Mouse (Mus musculus): ENCODE measurements around the gene Ankrd39. TPM values are rescaled to one million over a fixed set of nuclear protein-coding genes. Genes with fewer than 3 reads are reported as not detected.

Ankrd39 gene
- total RNA-seq, 1 experiment from 2014 or later: 4.9 TPM

DNA sequence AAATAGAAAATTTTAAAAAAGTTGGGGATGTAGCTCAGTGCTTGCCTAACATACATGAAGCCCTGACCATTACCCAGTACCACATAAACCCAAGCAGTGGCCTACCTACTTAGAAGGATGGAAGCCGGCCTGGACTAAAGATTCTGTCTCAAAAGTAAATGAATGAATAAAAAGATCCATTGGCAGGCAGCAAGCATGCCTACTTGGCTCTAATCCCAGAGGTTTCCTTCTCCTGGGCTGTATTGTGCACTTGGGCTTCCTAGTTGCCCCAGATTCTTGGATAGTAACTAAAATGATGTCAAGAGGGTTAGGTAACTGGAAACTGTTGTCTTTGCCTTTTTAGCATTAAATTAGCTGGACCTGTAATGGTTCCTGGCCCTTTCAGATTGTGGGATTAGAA lies 33.9 kb downstream of the Ankrd39 start:
- no peak for ATAC-seq (replicated peaks; ENCODE audit: insufficient number of reproducible peaks, low FRiP score, low TSS enrichment, poor library complexity, severe bottlenecking)

GRCm38 (mm10) chr1:36512966-36513280 lies 34.3 kb downstream of the Ankrd39 start:
- no peak for ATAC-seq (replicated peaks; ENCODE audit: insufficient number of reproducible peaks, low FRiP score, low TSS enrichment, poor library complexity, severe bottlenecking)

GRCm38 (mm10) chr1:36512089-36512965 lies 34.9 kb downstream of the Ankrd39 start:
- no peak for ATAC-seq (replicated peaks; ENCODE audit: insufficient number of reproducible peaks, low FRiP score, low TSS enrichment, poor library complexity, severe bottlenecking)

DNA sequence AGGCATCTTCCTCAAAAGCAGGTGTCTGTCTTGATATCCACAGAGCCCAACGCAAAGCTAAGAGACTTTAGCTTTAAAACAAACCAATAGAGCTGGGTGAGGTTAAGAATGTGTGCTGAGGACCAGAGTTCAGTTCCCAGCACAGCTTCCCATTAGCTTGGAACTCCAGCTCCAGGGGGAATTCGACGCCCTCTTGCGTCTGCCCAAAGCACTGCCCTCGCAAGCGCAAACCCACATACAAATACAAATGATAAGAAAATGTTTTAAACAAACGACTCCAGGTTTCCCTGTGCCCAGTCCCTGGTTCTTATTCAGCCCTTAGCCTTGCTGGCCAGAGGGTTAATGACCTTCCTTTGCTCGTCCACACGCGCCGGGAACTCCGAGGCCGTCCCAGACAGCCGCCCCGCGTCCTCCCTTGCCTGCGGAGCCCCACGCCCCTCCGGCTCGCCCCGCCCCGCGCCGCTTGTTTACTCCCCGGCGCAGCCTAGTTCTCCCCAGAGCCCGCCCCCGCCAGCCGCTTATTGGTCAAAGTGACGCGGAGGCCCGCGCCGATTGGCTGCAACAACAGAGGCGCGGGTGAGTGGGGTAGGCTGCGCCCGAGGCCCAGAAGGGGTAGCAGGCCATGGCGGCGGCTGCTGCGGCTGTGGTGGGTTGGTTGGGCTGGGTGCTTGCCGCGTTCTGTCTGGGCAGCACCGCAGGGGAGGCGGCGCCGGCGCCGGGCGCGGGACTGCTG lies 35.8 kb downstream of the Ankrd39 start, which contains the start of gene Cnnm3:
TSS of gene Cnnm3 (plus strand) at position 579 of the 733 bp plus-strand sequence.
- peak; percentile 90 for ATAC-seq (replicated peaks; ENCODE audit: insufficient number of reproducible peaks, low FRiP score, low TSS enrichment, poor library complexity, severe bottlenecking)

DNA sequence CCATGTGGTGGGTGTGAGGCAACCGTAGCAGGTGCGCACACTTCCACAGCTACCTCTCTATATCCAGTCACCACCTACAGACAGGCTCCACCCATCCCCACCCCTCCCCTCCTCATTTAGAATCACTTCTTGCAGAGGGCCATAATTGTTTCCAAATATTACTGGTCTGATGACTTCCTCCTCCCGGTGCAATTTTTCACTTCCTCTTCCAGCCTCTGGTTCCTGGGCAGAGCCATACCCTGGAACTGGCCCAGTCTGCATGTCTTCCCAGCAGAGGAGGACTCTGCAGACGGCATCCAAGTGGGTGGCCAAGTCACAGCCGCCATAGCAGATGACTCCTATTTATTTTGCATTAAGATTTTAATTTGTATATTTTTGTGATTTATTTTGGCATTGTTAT lies 39.0 kb downstream of the Ankrd39 start:
- peak; percentile 56 for ATAC-seq (replicated peaks; ENCODE audit: insufficient number of reproducible peaks, low FRiP score, low TSS enrichment, poor library complexity, severe bottlenecking)

GRCm38 (mm10) chr1:36501261-36501660 lies 46.0 kb downstream of the Ankrd39 start:
- ATAC-seq (replicated peaks; ENCODE audit: insufficient number of reproducible peaks, low FRiP score, low TSS enrichment, poor library complexity, severe bottlenecking): peak; percentile 59

DNA sequence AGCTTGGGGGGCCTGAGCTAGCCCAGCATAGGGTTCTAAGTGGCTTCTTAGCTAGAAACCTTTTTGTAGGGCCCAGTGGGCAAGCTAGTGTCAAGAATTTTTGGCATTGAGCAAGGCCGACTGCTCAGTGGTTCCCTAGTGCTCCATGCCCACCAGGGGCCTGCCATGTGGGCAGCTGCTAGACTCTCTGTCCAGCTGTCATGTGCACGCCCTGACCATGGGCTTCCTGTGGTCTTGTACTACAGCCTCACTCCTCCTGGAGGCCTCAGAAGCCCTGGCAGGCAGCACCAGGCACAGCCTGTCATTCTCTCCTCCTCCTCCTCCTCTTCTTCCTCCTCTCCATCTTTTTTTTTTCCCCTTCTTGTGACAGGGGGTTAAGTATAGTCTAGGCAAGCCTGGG lies 49.9 kb downstream of the Ankrd39 start:
- no peak for ATAC-seq (replicated peaks; ENCODE audit: insufficient number of reproducible peaks, low FRiP score, low TSS enrichment, poor library complexity, severe bottlenecking)

DNA sequence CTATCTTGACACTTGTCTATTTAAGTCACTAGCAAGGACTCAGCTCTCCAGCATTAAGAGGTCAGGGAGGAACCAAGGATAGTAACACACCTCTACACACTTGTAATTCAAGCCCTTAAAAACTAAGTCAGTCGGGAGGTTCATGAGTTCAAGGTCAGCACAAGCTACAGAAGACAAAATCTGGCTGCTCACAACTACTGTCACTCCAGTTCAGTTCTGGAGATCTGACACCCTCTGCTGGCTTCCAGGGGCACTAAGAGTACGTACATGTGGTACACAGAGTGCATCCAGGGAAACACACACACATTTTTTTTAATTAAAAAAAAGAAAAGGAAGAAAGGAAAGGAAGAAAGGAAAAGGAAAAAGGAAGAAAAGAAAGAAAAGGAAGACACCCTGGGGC lies 50.5 kb downstream of the Ankrd39 start:
- ATAC-seq (replicated peaks; ENCODE audit: insufficient number of reproducible peaks, low FRiP score, low TSS enrichment, poor library complexity, severe bottlenecking): no peak

GRCm38 (mm10) chr1:36493299-36493698 lies 53.9 kb downstream of the Ankrd39 start:
- no peak for ATAC-seq (replicated peaks; ENCODE audit: insufficient number of reproducible peaks, low FRiP score, low TSS enrichment, poor library complexity, severe bottlenecking)

- ATAC-seq (replicated peaks; ENCODE audit: insufficient number of reproducible peaks, low FRiP score, low TSS enrichment, poor library complexity, severe bottlenecking): no peak
These were observed 54.7 kb downstream of the Ankrd39 start for GRCm38 (mm10) chr1:36492416-36493139.

DNA sequence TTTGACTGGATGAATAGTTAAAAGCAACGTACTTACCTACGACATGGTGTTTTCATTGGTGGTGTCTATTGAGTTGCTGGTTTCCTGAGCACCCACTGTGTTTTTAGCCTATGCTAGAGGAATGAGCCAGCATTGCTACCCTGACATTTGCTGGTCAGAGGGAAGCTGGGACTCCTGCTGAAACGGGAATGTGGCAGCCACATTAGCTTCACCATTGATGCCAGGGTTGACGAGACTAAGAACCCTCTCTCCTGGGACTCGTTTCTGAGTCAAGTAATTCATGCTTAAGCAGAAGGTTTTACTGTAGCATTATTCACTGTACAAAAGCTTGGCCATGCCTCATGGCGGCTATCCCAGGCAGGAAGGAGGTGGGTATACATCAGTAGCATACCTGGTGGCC lies 57.6 kb downstream of the Ankrd39 start:
- ATAC-seq (replicated peaks; ENCODE audit: insufficient number of reproducible peaks, low FRiP score, low TSS enrichment, poor library complexity, severe bottlenecking): no peak

Other genes starting within 250 kb of the Ankrd39 start
- 47.3 to 80.2 TPM (median 65.0 TPM) in 3 replicates for gene Arid5a, start 239.7 kb downstream of the Ankrd39 start, total RNA-seq (2017)
- gene Kansl3, start 178.3 kb downstream of the Ankrd39 start, total RNA-seq (2017): 48.0 to 68.9 TPM (median 53.4 TPM) in 3 replicates
- 0.29 TPM in 1 of 3 replicates, not detected in the others for gene Fer1l5, start 175.2 kb downstream of the Ankrd39 start, total RNA-seq (2017)
- 8.0 to 12.1 TPM (median 10.8 TPM) in 3 replicates for gene Lman2l, start 102.2 kb downstream of the Ankrd39 start, total RNA-seq (2017)
- 16.4 to 17.0 TPM (median 17.0 TPM) in 3 replicates for gene Cnnm4, start 75.8 kb downstream of the Ankrd39 start, total RNA-seq (2017)
- gene Cnnm3, start 35.6 kb downstream of the Ankrd39 start, total RNA-seq (2017): 3.9 to 11.4 TPM (median 6.2 TPM) in 3 replicates
- 9.4 to 21.2 TPM (median 19.1 TPM) in 3 replicates for gene Ankrd23, start 10.6 kb downstream of the Ankrd39 start, total RNA-seq (2017)
- not detected in 3 replicates for gene Gm42417, start 8.0 kb downstream of the Ankrd39 start, total RNA-seq (2017)
- gene Sema4c, start 10.9 kb upstream of the Ankrd39 start, total RNA-seq (2017): 7.7 to 16.7 TPM (median 7.8 TPM) in 3 replicates
- gene Fam178b, start 135.7 kb upstream of the Ankrd39 start, total RNA-seq (2017): not detected in 3 replicates
- gene Cox5b, start 144.0 kb upstream of the Ankrd39 start, total RNA-seq (2017): 276 to 385 TPM (median 284 TPM) in 3 replicates
- gene 4933424G06Rik, start 162.7 kb upstream of the Ankrd39 start, total RNA-seq (2017): not detected in 3 replicates
- gene Actr1b, start 167.0 kb upstream of the Ankrd39 start, total RNA-seq (2017): 43.6 to 76.4 TPM (median 61.1 TPM) in 3 replicates
- 14.5 to 81.6 TPM (median 14.9 TPM) in 3 replicates for gene Zap70, start 214.4 kb upstream of the Ankrd39 start, total RNA-seq (2017)